8 mouse cellular contexts compared by ENCODE assay signal in the genomic region with DNA sequence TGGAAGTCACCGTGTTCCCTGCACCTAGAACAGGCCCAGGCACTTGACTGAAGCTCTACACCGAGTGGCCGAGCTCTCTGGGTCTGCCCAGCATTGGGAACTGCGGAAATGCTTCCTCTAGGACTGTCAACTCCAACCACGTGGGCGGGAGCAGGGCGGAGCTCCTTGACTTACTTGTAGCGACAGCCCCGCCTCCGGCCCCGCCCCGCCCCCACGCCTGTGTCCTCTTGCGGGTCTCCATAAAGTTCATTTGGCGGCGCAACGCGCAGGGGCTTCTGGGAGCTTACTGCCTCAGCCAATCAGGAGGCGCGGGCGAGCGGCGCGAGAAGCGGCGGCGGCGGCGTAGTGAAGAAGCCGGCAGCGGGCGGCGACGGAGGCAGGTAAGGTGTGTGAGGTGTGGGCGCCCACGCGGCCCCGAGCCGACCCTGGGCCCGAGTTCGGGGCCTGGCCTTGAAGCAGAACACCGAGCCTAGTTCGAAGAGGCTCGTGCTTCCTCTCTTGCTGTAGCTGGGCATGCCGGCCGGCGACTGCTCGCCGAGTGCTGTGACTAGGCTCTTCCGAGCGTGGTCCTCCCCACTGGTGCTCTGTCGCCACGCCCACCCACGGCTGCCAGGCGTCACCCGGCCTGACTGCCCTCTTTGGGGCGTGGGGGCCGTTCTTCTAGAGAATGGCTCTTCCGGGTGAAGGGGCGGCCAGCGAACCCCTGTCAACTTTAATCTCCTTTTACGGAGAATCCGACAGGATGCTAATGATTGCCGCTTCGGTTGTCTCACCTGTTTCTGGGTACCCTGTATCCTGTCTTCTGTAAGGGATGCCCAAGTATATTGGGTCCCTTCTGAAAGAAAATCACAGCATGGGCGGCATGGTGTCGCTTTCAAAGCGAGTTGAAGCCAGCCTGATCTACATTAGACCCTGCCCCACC. TPM values are rescaled to one million over a fixed set of nuclear protein-coding genes. Genes with fewer than 3 reads are reported as not detected.
DNase-seq lines count a peak whose midpoint lies in the region; ATAC-seq and TF ChIP-seq lines count a peak whose summit lies in the region.

Nup93 (plus strand) TSS at position 313 of the 922 bp plus-strand sequence.

- DNase-seq in ES-E14 (ENCODE audit: low read depth, low spot score): peak; percentile 99
- peak; percentile 99 for DNase-seq in cerebellum, adult 11-12 months
- DNase-seq in heart, postnatal 25 days (ENCODE audit: low spot score): peak; percentile 97
- DNase-seq in layer of hippocampus, adult 18-20 months (ENCODE audit: low spot score in 2 of 2): peak; percentile 98 to 99
- peak; percentile 93 for DNase-seq in lung, adult 2 months
- DNase-seq in thymus, adult 18-20 months: peak; percentile 94 to 95

- peak; percentile 94; the same call in 1 of the 2 replicates for TF ChIP-seq POLR2A in lung, adult 2 months (IDR thresholded peaks at IDR 0.05; ENCODE audit: borderline replicate concordance, extremely low read depth, low read depth, low read length)

- ATAC-seq in forebrain, embryonic 15.5 days (replicated peaks): peak; percentile 95
- peak; percentile 83 for ATAC-seq in neutrophil, adult 5-6 weeks (ENCODE audit: extremely low read depth, insufficient number of reproducible peaks, low FRiP score, poor library complexity, severe bottlenecking)

- intact Hi-C loops in heart, postnatal 25 days (cut with DNase I): loop anchor here (5.0 kb wide), 1 partner anchor 117 kb away; the partner anchor contains the start of gene Bbs2

- H3K27ac ChIP-seq in ES-E14 (ENCODE audit: insufficient read depth, low read depth, low read length, poor library complexity, severe bottlenecking): peak within 1 kb of the TSS; percentile 36; the same call in 1 of the 2 replicates
- H3K27ac ChIP-seq in forebrain, embryonic 15.5 days (replicated peaks): peak within 1 kb of the TSS; percentile 68

- peak within 1 kb of the TSS; percentile 60 to 80 for H3K4me3 ChIP-seq in ES-E14 (ENCODE audit: insufficient read depth in 1 of 2, low read depth in 1 of 2, low read length in 2 of 2, poor library complexity in 1 of 2, severe bottlenecking in 1 of 2)
- peak within 1 kb of the TSS; percentile 78 for H3K4me3 ChIP-seq in forebrain, embryonic 15.5 days
- H3K4me3 ChIP-seq in lung, adult 2 months (replicated peaks; ENCODE audit: extremely low read depth, low read depth, low read length): peak within 1 kb of the TSS; percentile 88

- WGBS in forebrain, embryonic 15.5 days: under 1% methylated on average over 65 of the region's 68 CpGs
- WGBS in lung, adult 2 months: under 1% methylated on average over 68 of the region's 68 CpGs

- TF ChIP-seq CTCF in lung, adult 2 months (IDR thresholded peaks at IDR 0.05; ENCODE audit: insufficient read depth, low read length): no peak

- peak within 1 kb of the TSS; percentile 96 for H3K9ac ChIP-seq in ES-E14 (ENCODE audit: insufficient read depth, low read depth, low read length, poor library complexity, severe bottlenecking)
- peak within 1 kb of the TSS; percentile 72 for H3K9ac ChIP-seq in forebrain, embryonic 15.5 days (replicated peaks)

- peaks cover 2% of the 10 kb centered on the region; the same call in 1 of the 2 replicates for H3K36me3 ChIP-seq in ES-E14 (ENCODE audit: control insufficient read depth, insufficient read depth, low read length, poor library complexity, severe bottlenecking)
- no peaks in the 10 kb centered on the region for H3K36me3 ChIP-seq in forebrain, embryonic 15.5 days

- H3K4me2 ChIP-seq in forebrain, embryonic 15.5 days (replicated peaks): peak within 1 kb of the TSS; percentile 83

- peaks cover 3 to 4% of the 10 kb centered on the region in 2 experiments; a peak in 3 of 4 replicates for H3K4me1 ChIP-seq in ES-E14 (ENCODE audit: control insufficient read depth in 2 of 2, insufficient read depth in 2 of 2, low read length in 2 of 2, poor library complexity in 1 of 2)
- peaks cover 28% of the 10 kb centered on the region for H3K4me1 ChIP-seq in forebrain, embryonic 15.5 days
- H3K4me1 ChIP-seq in lung, adult 2 months (ENCODE audit: control insufficient read depth, insufficient read depth, low read length): peaks cover 3% of the 10 kb centered on the region; the same call in 1 of the 2 replicates

- in situ Hi-C loops in ES-E14 (cut with MboI; ENCODE audit: low sequenced_read_pairs in 2 of 2, unreplicated experiment in 2 of 2): loop anchor here (25.0 kb wide), 3 partner anchors 552 to 1177 kb away; partner anchors contain the start of gene Ces1a (in 1 of the 2)

- no peaks in the 10 kb centered on the region for H3K9me3 ChIP-seq in ES-E14 (ENCODE audit: control insufficient read depth, insufficient read depth, low read depth, low read length)
- no peaks in the 10 kb centered on the region for H3K9me3 ChIP-seq in forebrain, embryonic 15.5 days

- no peaks in the 10 kb centered on the region for H3K27me3 ChIP-seq in forebrain, embryonic 15.5 days

TF ChIP-seq in ES-E14, 5 proteins besides CTCF, POLR2A, EP300 and RAD21:
- TF ChIP-seq MAFK (IDR thresholded peaks at IDR 0.05; ENCODE audit: insufficient read depth, low read depth, low read length) (no peak), ZNF384 (IDR thresholded peaks at IDR 0.05; ENCODE audit: low read depth, low read length) (no peak), HCFC1 (IDR thresholded peaks at IDR 0.05; ENCODE audit: borderline replicate concordance, insufficient read depth, low read length) (peak; percentile 60; the same call in 1 of the 2 replicates)

RNA-seq across cellular contexts. Expression of gene Nup93, which starts in this region (rescaled TPM):
- 82.8 and 92.5 TPM in 2 replicates for total RNA-seq in ES-E14 (2012; rRNA removed)
- polyA plus RNA-seq in forebrain, embryonic 15.5 days (2015; fragmentation: Nextera tagmentation; extraction: Ambion mirVana): 63.0 and 66.3 TPM in 2 replicates
- total RNA-seq in heart, postnatal 25 days (2021): 10 to 100 TPM; 15.3 to 15.5 TPM
- total RNA-seq in layer of hippocampus, adult 18-20 months (2021): 10 to 100 TPM; 44.3 to 52.6 TPM
- polyA plus RNA-seq in lung, adult 2 months (2012; rRNA removed): 10.7 and 15.9 TPM in 2 replicates
- 13.6 and 14.1 TPM in 2 replicates for total RNA-seq in neutrophil, adult 5-6 weeks (2017)

Comparison
In these comparisons a context has a peak if more than half of its experiments do, and no peak if none do; other contexts are left out.
1. Peak in every context shown above with its lines: DNase-seq, ATAC-seq, H3K4me3 ChIP-seq and H3K27ac ChIP-seq.